17 mouse cellular contexts compared by ENCODE assay signal in genomic region chr14:76340789-76341188, GRCm38 (mm10).
"Had no signal": no experiment of that assay in that cellular context is flagged by ENCODE, and none has a peak within 500 bp of the region (broad histone marks: within the 10 kb centered on the region; RNA-seq: fewer than 3 reads in every experiment).

No protein-coding gene starts in this region.

- DNase-seq: lung, adult 2 months; lung, postnatal 14 days; lung, postnatal 36 days; right cerebral cortex, postnatal 14 days; thymus, adult 2 months; thymus, postnatal 25 days; thymus, postnatal 4 days had no signal

- H3K4me3 ChIP-seq: lung, embryonic 15.5 days; megakaryocyte, embryonic 14.5 days; midbrain, embryonic 13.5 days; midbrain, embryonic 15.5 days; neural tube, embryonic 12.5 days; stomach, embryonic 15.5 days had no signal

- H3K4me1 ChIP-seq: lung, embryonic 15.5 days; megakaryocyte, embryonic 14.5 days; midbrain, embryonic 13.5 days; midbrain, embryonic 15.5 days; neural tube, embryonic 12.5 days; stomach, embryonic 15.5 days had no signal

- H3K4me2 ChIP-seq: lung, embryonic 15.5 days; midbrain, embryonic 11.5 days; midbrain, embryonic 13.5 days; midbrain, embryonic 15.5 days; neural tube, embryonic 12.5 days; stomach, embryonic 15.5 days had no signal

- H3K9ac ChIP-seq: lung, embryonic 15.5 days; midbrain, embryonic 13.5 days; midbrain, embryonic 15.5 days; neural tube, embryonic 12.5 days; stomach, embryonic 15.5 days had no signal

- H3K27ac ChIP-seq: lung, embryonic 15.5 days; macrophage; midbrain, embryonic 13.5 days; midbrain, embryonic 15.5 days; neural tube, embryonic 12.5 days; stomach, embryonic 15.5 days; stomach, postnatal 0 days had no signal

- H3K27me3 ChIP-seq: lung, embryonic 15.5 days; megakaryocyte, embryonic 14.5 days; midbrain, embryonic 13.5 days; midbrain, embryonic 15.5 days; neural tube, embryonic 12.5 days; stomach, embryonic 15.5 days had no signal

- H3K9me3 ChIP-seq: lung, embryonic 15.5 days; megakaryocyte, embryonic 14.5 days; midbrain, embryonic 13.5 days; midbrain, embryonic 15.5 days; neural tube, embryonic 12.5 days; stomach, embryonic 15.5 days had no signal

- ATAC-seq: lung, postnatal 0 days; midbrain, embryonic 13.5 days; midbrain, embryonic 15.5 days had no signal

- H3K36me3 ChIP-seq: lung, embryonic 15.5 days; midbrain, embryonic 13.5 days; midbrain, embryonic 15.5 days; neural tube, embryonic 12.5 days; stomach, embryonic 15.5 days had no signal
